8 mouse cellular contexts compared by ENCODE assay signal in genomic region chr14:75845698-75846115, GRCm38 (mm10). TPM values are rescaled to one million over a fixed set of nuclear protein-coding genes. Genes with fewer than 3 reads are reported as not detected.
DNase-seq lines count a peak whose midpoint lies in the region; ATAC-seq and TF ChIP-seq lines count a peak whose summit lies in the region.

No protein-coding gene starts in this region.

- H3K4me1 ChIP-seq in CH12.LX (ENCODE audit: control insufficient read depth in 1 of 2, insufficient read depth in 2 of 2), result peaks cover 0 to 28% of the 10 kb centered on the region in 2 experiments; a peak in 2 of 4 replicates
- H3K4me1 ChIP-seq in forebrain, embryonic 11.5 days (replicated peaks; ENCODE audit: control insufficient read depth, insufficient read depth, low read length), result peaks cover 10% of the 10 kb centered on the region
- peaks cover 29% of the 10 kb centered on the region for H3K4me1 ChIP-seq in heart, embryonic 16.5 days (ENCODE audit: control insufficient read depth, insufficient read depth, low read length)
- peaks cover 47% of the 10 kb centered on the region for H3K4me1 ChIP-seq in liver, embryonic 15.5 days (replicated peaks)
- peaks cover 7% of the 10 kb centered on the region for H3K4me1 ChIP-seq in neural tube, embryonic 11.5 days (ENCODE audit: control insufficient read depth, insufficient read depth, low read length)
- no peaks in the 10 kb centered on the region for H3K4me1 ChIP-seq in stomach, postnatal 0 days (replicated peaks; ENCODE audit: control insufficient read depth, insufficient read depth)

- no peaks in the 10 kb centered on the region for H3K9me3 ChIP-seq in CH12.LX (replicated peaks; ENCODE audit: low read length)
- no peaks in the 10 kb centered on the region for H3K9me3 ChIP-seq in forebrain, embryonic 11.5 days (ENCODE audit: control insufficient read depth, low read length)
- H3K9me3 ChIP-seq in heart, embryonic 16.5 days (replicated peaks; ENCODE audit: control insufficient read depth, low read length), result no peaks in the 10 kb centered on the region
- H3K9me3 ChIP-seq in liver, embryonic 15.5 days (replicated peaks), result no peaks in the 10 kb centered on the region
- no peaks in the 10 kb centered on the region for H3K9me3 ChIP-seq in neural tube, embryonic 11.5 days (ENCODE audit: control insufficient read depth, low read length)
- no peaks in the 10 kb centered on the region for H3K9me3 ChIP-seq in stomach, postnatal 0 days (ENCODE audit: control insufficient read depth, low read length)

- H3K4me3 ChIP-seq in CH12.LX (replicated peaks in 1 of 3; ENCODE audit: low read depth in 2 of 3, low read length in 2 of 3, poor library complexity in 1 of 3), result peak overlapping the region; percentile 34 to 92 (median 89)
- H3K4me3 ChIP-seq in forebrain, embryonic 11.5 days (ENCODE audit: low read depth, low read length), result peak overlapping the region; percentile 80
- H3K4me3 ChIP-seq in heart, embryonic 16.5 days (ENCODE audit: low read length), result peak overlapping the region; percentile 79
- H3K4me3 ChIP-seq in liver, embryonic 15.5 days (replicated peaks), result peak overlapping the region; percentile 97
- peak overlapping the region; percentile 90 for H3K4me3 ChIP-seq in neural tube, embryonic 11.5 days (ENCODE audit: low read depth, low read length)
- H3K4me3 ChIP-seq in stomach, postnatal 0 days (ENCODE audit: low read depth, low read length), result peak overlapping the region; percentile 93

- dilution Hi-C loops in CH12.LX (cut with MboI; ENCODE audit: extremely low pct_ligation_motif_present, extremely low pct_unique_long_range_greater_than_20kb, low sequenced_read_pairs), result no loop called here

- in situ Hi-C loops in CH12.LX (cut with MboI; ENCODE audit: low pct_ligation_motif_present, low pct_unique_long_range_greater_than_20kb, low sequenced_read_pairs), result no loop called here

- peak overlapping the region; percentile 96 for H3K9ac ChIP-seq in CH12.LX (ENCODE audit: insufficient read depth, low read depth)
- peak overlapping the region; percentile 94 for H3K9ac ChIP-seq in forebrain, embryonic 11.5 days (ENCODE audit: low read length)
- peak overlapping the region; percentile 92 for H3K9ac ChIP-seq in heart, embryonic 16.5 days (ENCODE audit: low read length)
- H3K9ac ChIP-seq in liver, embryonic 15.5 days, result peak overlapping the region; percentile 96
- H3K9ac ChIP-seq in neural tube, embryonic 11.5 days (ENCODE audit: low read length), result peak overlapping the region; percentile 93
- peak overlapping the region; percentile 98 for H3K9ac ChIP-seq in stomach, postnatal 0 days (ENCODE audit: low read length)

- H3K4me2 ChIP-seq in CH12.LX (ENCODE audit: insufficient read depth, low read depth, poor library complexity, severe bottlenecking), result no peak overlapping the region
- peak overlapping the region; percentile 60 for H3K4me2 ChIP-seq in forebrain, embryonic 11.5 days (ENCODE audit: low read depth, low read length, severe bottlenecking)
- peak overlapping the region; percentile 74 for H3K4me2 ChIP-seq in heart, embryonic 16.5 days (ENCODE audit: low read depth, low read length)
- H3K4me2 ChIP-seq in liver, embryonic 15.5 days, result peak overlapping the region; percentile 80
- H3K4me2 ChIP-seq in neural tube, embryonic 11.5 days (ENCODE audit: low read depth), result peak overlapping the region; percentile 77
- peak overlapping the region; percentile 48 for H3K4me2 ChIP-seq in stomach, postnatal 0 days (replicated peaks; ENCODE audit: low read depth)

- peak; percentile 88 for DNase-seq in CH12.LX (ENCODE audit: extremely low read depth)
- DNase-seq in c-Kit-positive CD71-positive TER-119-negative erythroid progenitor cells, embryonic 14.5 days (ENCODE audit: low read depth), result peak; percentile 71
- peak; percentile 92 for DNase-seq in forebrain, embryonic 11.5 days (ENCODE audit: low spot score)
- peak; percentile 92 to 93 for DNase-seq in kidney, postnatal 36 days
- peak; percentile 88 for DNase-seq in neural tube, embryonic 11.5 days (ENCODE audit: low spot score)
- peak; percentile 93 for DNase-seq in stomach, postnatal 0 days (ENCODE audit: low spot score)

- ATAC-seq in forebrain, embryonic 11.5 days (replicated peaks; ENCODE audit: low FRiP score), result peak; percentile 61
- ATAC-seq in heart, embryonic 16.5 days (replicated peaks; ENCODE audit: extremely low read depth, insufficient read depth, low FRiP score), result peak; percentile 59
- peak; percentile 59 for ATAC-seq in liver, embryonic 15.5 days (ENCODE audit: insufficient read depth)
- ATAC-seq in neural tube, embryonic 11.5 days (ENCODE audit: insufficient read depth, low FRiP score, low TSS enrichment), result peak; percentile 53; the same call in 1 of the 2 replicates
- ATAC-seq in stomach, postnatal 0 days (ENCODE audit: low FRiP score, low TSS enrichment), result peak; percentile 70

- TF ChIP-seq CTCF in CH12.LX (conservative IDR thresholded peaks at IDR 0.05 in 1 of 2, IDR thresholded peaks at IDR 0.05 in 1 of 2; ENCODE audit: low read depth in 2 of 2, low read length in 2 of 2), result peak in 1 of 2 experiments; percentile 49; a peak in 2 of 4 replicates
- peak; percentile 71 for TF ChIP-seq CTCF in stomach, postnatal 0 days (IDR thresholded peaks at IDR 0.05; ENCODE audit: low read depth)

- no peak for TF ChIP-seq RAD21 in CH12.LX (IDR thresholded peaks at IDR 0.05; ENCODE audit: low read depth, low read length)

- H3K79me2 ChIP-seq in CH12.LX (replicated peaks; ENCODE audit: control insufficient read depth, extremely low read depth, insufficient read depth, poor library complexity, severe bottlenecking), result peaks cover 13% of the 10 kb centered on the region

- peak overlapping the region; percentile 83 for H3K27ac ChIP-seq in CH12.LX (ENCODE audit: insufficient read depth, low read depth)
- H3K27ac ChIP-seq in forebrain, embryonic 11.5 days (ENCODE audit: low read depth, low read length), result peak overlapping the region; percentile 93
- peak overlapping the region; percentile 97 for H3K27ac ChIP-seq in heart, embryonic 16.5 days (ENCODE audit: low read length)
- peak overlapping the region; percentile 100 for H3K27ac ChIP-seq in liver, embryonic 15.5 days (replicated peaks)
- H3K27ac ChIP-seq in neural tube, embryonic 11.5 days (ENCODE audit: low read depth, low read length), result peak overlapping the region; percentile 97
- peak overlapping the region; percentile 99 for H3K27ac ChIP-seq in stomach, postnatal 0 days (replicated peaks)

- no peaks in the 10 kb centered on the region for H3K27me3 ChIP-seq in CH12.LX (replicated peaks)
- H3K27me3 ChIP-seq in forebrain, embryonic 11.5 days (ENCODE audit: control insufficient read depth, insufficient read depth, low read length), result no peaks in the 10 kb centered on the region
- no peaks in the 10 kb centered on the region for H3K27me3 ChIP-seq in heart, embryonic 16.5 days (ENCODE audit: control insufficient read depth, insufficient read depth, low read length)
- no peaks in the 10 kb centered on the region for H3K27me3 ChIP-seq in liver, embryonic 15.5 days
- H3K27me3 ChIP-seq in neural tube, embryonic 11.5 days (ENCODE audit: control insufficient read depth, insufficient read depth, low read length), result no peaks in the 10 kb centered on the region
- no peaks in the 10 kb centered on the region for H3K27me3 ChIP-seq in stomach, postnatal 0 days (ENCODE audit: control insufficient read depth, insufficient read depth, low read length)

- no peak for TF ChIP-seq POLR2A in CH12.LX (IDR thresholded peaks at IDR 0.05; ENCODE audit: low read depth, low read length)

- TF ChIP-seq EP300 in CH12.LX (IDR thresholded peaks at IDR 0.05; ENCODE audit: low read length), result no peak
- TF ChIP-seq EP300 in stomach, postnatal 0 days (optimal IDR thresholded peaks at IDR 0.05), result no peak

- under 1% methylated on average over 40 of the region's 40 CpGs for WGBS in forebrain, embryonic 11.5 days
- WGBS in heart, embryonic 16.5 days, result under 1% methylated on average over 40 of the region's 40 CpGs
- WGBS in liver, embryonic 15.5 days (ENCODE audit: insufficient replicate concordance), result 0% methylated on average over 40 of the region's 40 CpGs
- WGBS in neural tube, embryonic 11.5 days, result 0% methylated on average over 26 of the region's 40 CpGs
- 0% methylated on average over 39 of the region's 40 CpGs for WGBS in stomach, postnatal 0 days

- peaks cover 35 to 43% of the 10 kb centered on the region in 2 experiments for H3K36me3 ChIP-seq in CH12.LX (replicated peaks in 1 of 2; ENCODE audit: control insufficient read depth in 1 of 2, insufficient read depth in 1 of 2, low read length in 1 of 2)
- H3K36me3 ChIP-seq in forebrain, embryonic 11.5 days (ENCODE audit: control insufficient read depth, insufficient read depth, low read length), result peaks cover 23% of the 10 kb centered on the region
- peaks cover 39% of the 10 kb centered on the region for H3K36me3 ChIP-seq in heart, embryonic 16.5 days (ENCODE audit: control insufficient read depth, insufficient read depth)
- H3K36me3 ChIP-seq in liver, embryonic 15.5 days (replicated peaks), result peaks cover 41% of the 10 kb centered on the region
- peaks cover 17% of the 10 kb centered on the region for H3K36me3 ChIP-seq in neural tube, embryonic 11.5 days (ENCODE audit: control insufficient read depth, insufficient read depth, low read length)
- peaks cover 23% of the 10 kb centered on the region for H3K36me3 ChIP-seq in stomach, postnatal 0 days (ENCODE audit: control insufficient read depth, insufficient read depth, low read length)

TF ChIP-seq in CH12.LX, 34 proteins besides CTCF, POLR2A, EP300 and RAD21 (continues in another document):
- no peak for TF ChIP-seq USF2 (conservative IDR thresholded peaks at IDR 0.05; ENCODE audit: low read depth, low read length)

RNA-seq across cellular contexts. Expression of gene Tpt1, which starts 0.8 kb away (rescaled TPM):
- total RNA-seq in CH12.LX (2012; rRNA removed) (698 and 751 TPM in 2 replicates), CH12.LX (2014; rRNA removed) (1,876 and 2,057 TPM in 2 replicates)
- polyA plus RNA-seq in CH12.LX (2012; ENCODE audit: insufficient read length, low read depth), result 1,607 and 1,716 TPM in 2 replicates
- 889 and 1,020 TPM in 2 replicates for polyA plus RNA-seq in forebrain, embryonic 11.5 days (2014; fragmentation: Nextera tagmentation; extraction: Ambion mirVana)
- polyA plus RNA-seq in heart, embryonic 16.5 days (2015; fragmentation: Nextera tagmentation; extraction: Ambion mirVana), result 770 and 775 TPM in 2 replicates
- polyA plus RNA-seq in liver, embryonic 15.5 days (2015; fragmentation: Nextera tagmentation; extraction: Ambion mirVana), result 470 and 547 TPM in 2 replicates
- polyA plus RNA-seq in neural tube, embryonic 11.5 days (2014; fragmentation: Nextera tagmentation; extraction: Ambion mirVana), result 993 and 1,049 TPM in 2 replicates
- 1,101 and 1,127 TPM in 2 replicates for polyA plus RNA-seq in stomach, postnatal 0 days (2015; fragmentation: Nextera tagmentation; extraction: Ambion mirVana)

RNA-seq across cellular contexts. Expression of gene Slc25a30, which starts 58.9 kb away (rescaled TPM):
- total RNA-seq in CH12.LX (2012; rRNA removed) (10.7 and 18.2 TPM in 2 replicates), CH12.LX (2014; rRNA removed) (15.5 and 17.0 TPM in 2 replicates)
- 8.3 and 9.6 TPM in 2 replicates for polyA plus RNA-seq in CH12.LX (2012; ENCODE audit: insufficient read length, low read depth)
- polyA plus RNA-seq in forebrain, embryonic 11.5 days (2014; fragmentation: Nextera tagmentation; extraction: Ambion mirVana), result 9.2 and 9.4 TPM in 2 replicates
- 5.7 and 5.8 TPM in 2 replicates for polyA plus RNA-seq in heart, embryonic 16.5 days (2015; fragmentation: Nextera tagmentation; extraction: Ambion mirVana)
- polyA plus RNA-seq in liver, embryonic 15.5 days (2015; fragmentation: Nextera tagmentation; extraction: Ambion mirVana), result 1.5 and 1.8 TPM in 2 replicates
- 7.5 and 7.9 TPM in 2 replicates for polyA plus RNA-seq in neural tube, embryonic 11.5 days (2014; fragmentation: Nextera tagmentation; extraction: Ambion mirVana)
- polyA plus RNA-seq in stomach, postnatal 0 days (2015; fragmentation: Nextera tagmentation; extraction: Ambion mirVana), result 1.3 and 1.5 TPM in 2 replicates

Comparison
In these comparisons a context has a peak if more than half of its experiments do, and no peak if none do; other contexts are left out.
1. Peak in every context shown above with its lines: DNase-seq, ATAC-seq, H3K4me3 ChIP-seq and H3K27ac ChIP-seq.